Mouse (Mus musculus): ENCODE results near the gene A130010J15Rik.
A peak's percentile ranks its signal among the peaks of the same experiment; 100 is the strongest.

A130010J15Rik gene

GRCm38 (mm10) chr1:193167746-193168145 is at the start of gene A130010J15Rik:
Gene A130010J15Rik, plus strand, starts transcription at chr1:193168046.
- no peak for DNase-seq (ENCODE audit: low read depth, low spot score)

- no peak for DNase-seq (ENCODE audit: low read depth, low spot score)
Measured at GRCm38 (mm10) chr1:193122793-193123192, 45.1 kb upstream of the A130010J15Rik start.

GRCm38 (mm10) chr1:193123290-193123689 is 44.6 kb upstream of the A130010J15Rik start:
- no peak for DNase-seq (ENCODE audit: low read depth, low spot score)

- no peak for DNase-seq (ENCODE audit: low read depth, low spot score)
Measured at GRCm38 (mm10) chr1:193125835-193126234, 42.0 kb upstream of the A130010J15Rik start.

GRCm38 (mm10) chr1:193128055-193128454 is 39.8 kb upstream of the A130010J15Rik start:
- no peak for DNase-seq (ENCODE audit: low read depth, low spot score)

GRCm38 (mm10) chr1:193129321-193129720 is 38.5 kb upstream of the A130010J15Rik start:
- DNase-seq (ENCODE audit: low read depth, low spot score) = no peak

GRCm38 (mm10) chr1:193129786-193130455 is 37.9 kb upstream of the A130010J15Rik start, which contains the start of gene Diexf:
Gene Diexf, minus strand, starts transcription at chr1:193130272.
- peak; percentile 93 for DNase-seq (ENCODE audit: low read depth, low spot score)

- DNase-seq (ENCODE audit: low read depth, low spot score) = no peak
Measured at GRCm38 (mm10) chr1:193130456-193130825, 37.4 kb upstream of the A130010J15Rik start.

- no peak for DNase-seq (ENCODE audit: low read depth, low spot score)
Measured at GRCm38 (mm10) chr1:193130839-193131238, 37.0 kb upstream of the A130010J15Rik start.

- no peak for DNase-seq (ENCODE audit: low read depth, low spot score)
Measured at GRCm38 (mm10) chr1:193131311-193131948, 36.4 kb upstream of the A130010J15Rik start.

- DNase-seq (ENCODE audit: low read depth, low spot score) = no peak
Measured at GRCm38 (mm10) chr1:193132385-193132784, 35.5 kb upstream of the A130010J15Rik start.

- no peak for DNase-seq (ENCODE audit: low read depth, low spot score)
Measured at GRCm38 (mm10) chr1:193133726-193134125, 34.1 kb upstream of the A130010J15Rik start.

- DNase-seq (ENCODE audit: low read depth, low spot score) = no peak
Measured at GRCm38 (mm10) chr1:193138087-193138486, 29.8 kb upstream of the A130010J15Rik start.

- no peak for DNase-seq (ENCODE audit: low read depth, low spot score)
Measured at GRCm38 (mm10) chr1:193138669-193139068, 29.2 kb upstream of the A130010J15Rik start.

GRCm38 (mm10) chr1:193141118-193141517 is 26.7 kb upstream of the A130010J15Rik start:
- no peak for DNase-seq (ENCODE audit: low read depth, low spot score)

GRCm38 (mm10) chr1:193142517-193143062 is 25.3 kb upstream of the A130010J15Rik start:
- no peak for DNase-seq (ENCODE audit: low read depth, low spot score)

- DNase-seq (ENCODE audit: low read depth, low spot score) = no peak
Measured at GRCm38 (mm10) chr1:193144516-193144915, 23.3 kb upstream of the A130010J15Rik start.

GRCm38 (mm10) chr1:193145101-193145500 is 22.7 kb upstream of the A130010J15Rik start:
- no peak for DNase-seq (ENCODE audit: low read depth, low spot score)

GRCm38 (mm10) chr1:193146416-193146815 is 21.4 kb upstream of the A130010J15Rik start:
- no peak for DNase-seq (ENCODE audit: low read depth, low spot score)

- DNase-seq (ENCODE audit: low read depth, low spot score) = no peak
Measured at GRCm38 (mm10) chr1:193149231-193149630, 18.6 kb upstream of the A130010J15Rik start.

GRCm38 (mm10) chr1:193151134-193151533 is 16.7 kb upstream of the A130010J15Rik start:
- no peak for DNase-seq (ENCODE audit: low read depth, low spot score)

- DNase-seq (ENCODE audit: low read depth, low spot score) = no peak
Measured at GRCm38 (mm10) chr1:193152872-193153271, 15.0 kb upstream of the A130010J15Rik start, which contains the start of gene Irf6. Gene Irf6, plus strand, starts transcription at chr1:193153111.

- no peak for DNase-seq (ENCODE audit: low read depth, low spot score)
Measured at GRCm38 (mm10) chr1:193153561-193153960, 14.3 kb upstream of the A130010J15Rik start.
